Mouse (Mus musculus) lung, postnatal 25 days (tissue): ENCODE measurements around the gene Blvra.
A peak's percentile ranks its signal among the peaks of the same experiment; 100 is the strongest.

Experiments
- DNase-seq: peaks from one replicate; pipeline ENCODE4 v3.0.0; 2022; ENCODE audit warnings: low spot score

Gene Blvra

DNA sequence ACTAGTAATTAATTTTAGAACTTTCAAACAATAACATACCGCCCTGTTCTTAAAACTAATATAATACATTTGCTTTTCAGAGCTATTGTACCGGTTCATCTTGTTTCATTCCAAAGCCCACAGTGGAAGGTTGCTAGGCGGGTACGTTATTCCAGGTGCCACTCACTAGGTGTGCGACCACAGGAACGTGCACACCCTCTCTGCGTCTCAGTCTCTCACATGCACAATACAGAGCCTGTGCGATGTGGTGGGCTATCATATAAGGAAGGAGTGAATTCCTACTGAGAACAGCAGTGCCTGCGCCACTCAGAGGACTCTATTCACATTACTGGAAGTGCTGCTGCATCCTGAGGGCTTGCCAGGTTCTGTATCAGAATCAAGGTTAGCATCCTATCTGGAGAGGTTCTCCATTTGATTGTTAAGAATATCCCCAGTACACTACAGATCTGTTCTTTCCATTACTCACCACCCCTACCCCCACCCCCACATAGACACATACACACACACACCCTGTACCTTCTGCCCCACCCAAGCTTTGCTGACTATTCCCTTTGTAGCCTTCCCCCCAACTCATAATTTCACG, 67.5 kb downstream of the Blvra start:
- no peak for DNase-seq

DNA sequence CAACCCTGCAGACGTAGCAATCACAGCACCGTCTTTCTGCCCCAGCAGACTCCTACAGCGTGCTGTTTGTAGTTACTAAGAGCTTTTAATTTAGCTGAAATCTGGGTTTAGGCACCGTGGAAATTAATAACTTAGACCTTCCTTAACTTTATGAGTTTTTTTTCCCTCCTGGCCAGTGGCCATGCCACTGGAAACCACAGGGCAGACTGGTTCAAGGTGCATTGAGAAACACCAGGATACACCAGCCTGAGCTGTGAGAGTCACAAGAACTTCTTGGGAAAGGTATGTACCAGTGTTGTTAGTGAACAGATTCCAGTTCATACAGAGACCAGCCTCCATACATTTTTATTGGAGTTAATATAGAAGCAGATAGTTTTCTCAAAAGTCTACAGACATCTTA, 68.0 kb downstream of the Blvra start:
- no peak for DNase-seq

DNA sequence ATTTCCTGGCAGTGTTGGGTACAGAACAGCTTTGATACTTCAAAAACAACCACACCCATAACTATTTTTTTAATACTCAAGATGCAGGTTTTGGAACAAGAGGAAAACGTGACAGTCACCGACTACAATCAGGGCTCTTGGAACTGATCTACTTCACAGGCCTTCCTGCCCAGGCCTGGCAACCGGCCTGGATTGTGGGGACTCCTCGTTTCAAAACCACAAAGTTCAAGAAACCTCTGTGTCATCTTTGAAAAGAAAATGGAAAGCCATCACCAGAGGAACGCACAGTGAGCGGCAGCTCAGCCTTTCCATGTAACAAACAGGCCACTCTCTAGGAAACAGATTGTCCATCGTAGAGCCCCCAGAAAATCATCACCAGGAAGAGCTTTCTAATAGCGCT, 68.6 kb downstream of the Blvra start:
- no peak for DNase-seq

DNA sequence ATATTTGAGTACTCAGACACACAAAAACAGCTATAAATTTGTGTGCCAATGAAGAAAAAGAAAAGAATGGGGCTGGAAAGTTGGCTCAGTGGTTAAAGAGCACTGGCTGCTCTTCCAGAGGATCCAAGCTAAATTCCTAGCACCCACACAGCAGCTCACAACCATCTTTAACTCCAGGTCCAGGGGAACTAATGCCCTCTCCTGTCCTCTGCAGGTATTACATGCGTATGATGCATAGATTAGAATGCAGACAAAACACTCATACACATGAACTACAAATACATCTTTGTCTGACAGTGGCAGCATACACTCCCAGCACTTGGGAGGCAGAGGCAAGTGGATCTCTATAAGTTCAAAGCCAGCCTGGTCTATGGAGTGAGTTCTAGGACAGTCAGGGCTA, 69.1 kb downstream of the Blvra start:
- no peak for DNase-seq

DNA sequence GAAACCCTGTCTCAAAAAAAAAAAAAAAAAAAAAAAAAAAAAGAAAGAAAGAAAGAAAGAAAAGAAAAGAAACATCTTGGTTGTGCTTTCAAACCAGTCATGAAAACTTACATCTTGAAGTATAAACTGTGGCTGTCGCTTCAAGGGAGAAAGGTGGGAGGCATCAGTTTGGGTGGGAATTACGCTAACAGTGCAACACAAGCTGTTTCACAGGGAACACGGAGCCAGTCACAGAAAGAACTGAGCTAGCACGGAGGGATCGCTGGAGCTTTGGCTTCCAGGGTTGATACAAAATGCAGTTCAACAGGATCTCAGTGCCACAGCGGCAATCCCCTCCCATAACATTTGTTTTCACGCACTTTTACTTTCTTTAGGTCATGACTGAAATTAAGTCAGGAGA, 69.5 kb downstream of the Blvra start:
- DNase-seq: no peak

DNA sequence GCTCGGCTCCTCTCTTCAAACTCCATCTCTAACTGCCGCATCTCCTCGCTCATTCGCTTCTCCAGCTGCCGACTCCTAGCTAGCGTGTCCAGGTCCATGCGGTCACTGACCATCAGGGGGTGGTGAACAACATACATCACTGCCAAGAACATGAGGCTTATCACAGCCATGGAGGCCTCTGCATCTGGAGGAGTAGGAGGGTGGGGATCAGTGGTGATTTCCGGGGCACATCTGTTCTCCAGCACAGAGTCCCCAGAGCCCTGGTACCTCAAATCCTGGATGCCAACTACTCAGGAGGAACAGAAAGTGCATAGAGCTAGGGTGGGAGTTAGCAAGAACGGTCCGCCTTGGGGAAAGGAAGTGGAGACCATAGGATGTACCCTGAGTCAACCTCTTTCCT, 71.6 kb downstream of the Blvra start:
- DNase-seq: no peak

DNA sequence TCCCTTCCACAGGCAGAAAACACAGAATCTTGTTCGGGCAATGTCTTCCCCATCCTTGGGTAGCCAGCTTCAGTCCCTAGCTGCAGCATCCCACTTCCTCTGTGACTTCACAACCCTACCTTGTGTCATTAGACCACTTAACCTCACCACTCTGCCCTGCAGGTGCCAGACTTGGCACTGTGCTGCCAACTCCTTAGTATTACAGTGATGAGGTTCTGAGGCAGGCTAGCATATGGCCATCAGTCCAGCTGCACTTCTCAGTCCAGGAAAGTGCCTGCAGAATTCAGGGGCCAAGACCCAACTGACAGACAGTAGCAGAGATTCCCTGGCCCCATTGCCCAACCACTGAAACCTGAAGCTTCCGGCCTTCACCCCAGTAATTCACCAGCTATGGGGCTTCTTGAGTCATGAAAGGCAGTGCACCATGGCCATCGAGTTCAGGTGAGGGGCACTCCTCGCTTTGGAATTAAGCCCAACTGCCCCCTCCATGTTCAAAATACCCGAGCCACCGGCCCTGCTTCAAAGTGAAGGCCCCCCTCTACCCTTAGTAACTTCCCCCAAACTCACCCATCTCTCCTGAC, 72.2 kb downstream of the Blvra start:
- no peak for DNase-seq

DNA sequence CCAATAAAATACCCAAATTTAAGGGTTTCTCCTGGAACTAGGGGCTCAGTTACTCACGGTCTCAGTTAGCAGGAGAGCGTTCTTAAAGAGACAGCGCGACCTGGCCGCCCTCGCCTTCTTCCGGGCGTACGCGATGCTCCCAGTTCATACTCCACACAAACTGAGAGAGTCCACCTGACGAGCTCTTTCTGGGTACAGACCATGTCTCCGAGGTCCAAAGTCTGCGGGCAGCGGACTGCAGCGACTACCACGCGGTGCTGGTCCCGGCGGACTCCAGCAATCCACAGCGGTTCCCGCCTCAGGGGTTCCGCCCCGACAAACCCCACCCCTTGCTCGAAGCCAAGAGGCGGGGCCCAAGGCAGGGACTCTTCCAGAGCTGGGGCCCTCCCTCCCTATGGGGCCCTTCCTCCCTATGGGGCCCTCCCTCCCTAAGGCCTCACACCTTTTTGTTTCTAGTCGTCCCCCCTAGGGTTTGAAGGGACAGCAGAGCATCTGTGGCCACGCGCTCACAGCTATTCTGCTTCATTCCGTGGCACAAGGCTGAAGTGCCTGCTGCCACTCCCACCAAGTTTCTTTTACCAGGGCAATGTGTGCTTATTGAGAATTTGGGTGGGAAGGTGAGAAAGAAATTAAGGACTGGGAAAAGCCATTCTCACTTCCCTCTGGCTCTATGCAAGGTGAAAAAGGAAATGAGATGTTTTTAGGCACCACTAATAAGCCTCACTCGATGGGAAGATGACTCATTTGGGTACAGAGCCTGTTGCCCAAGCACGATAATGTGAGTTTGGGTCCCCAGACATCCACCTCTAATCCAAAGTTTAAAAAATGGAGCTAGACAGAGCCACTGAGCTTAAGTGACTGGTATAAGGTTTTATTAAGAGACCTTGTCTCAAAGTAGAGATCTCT, 72.9 kb downstream of the Blvra start, which contains the start of gene Itpripl1:
Gene Itpripl1 (minus strand): TSS at position 285 of the 906 bp plus-strand sequence.
- DNase-seq: peak; percentile 86

DNA sequence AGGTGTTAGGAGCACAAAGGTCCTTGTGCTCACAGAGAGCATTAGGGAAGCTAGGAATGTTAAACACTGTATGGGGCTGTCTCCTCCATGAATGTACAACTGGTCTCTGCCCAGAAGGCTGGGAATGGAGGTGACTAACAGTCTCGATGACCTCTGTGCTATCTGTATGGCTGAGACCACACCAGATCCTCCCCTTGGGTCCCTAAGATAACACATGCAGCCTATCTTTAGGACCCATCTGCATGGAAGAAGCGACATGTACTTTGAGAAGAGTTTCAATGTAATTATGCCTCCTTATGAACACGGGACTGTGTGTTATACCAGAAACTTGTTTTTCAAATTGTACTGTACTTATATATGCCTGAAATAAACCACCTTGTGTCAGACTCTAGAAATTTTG, 75.2 kb downstream of the Blvra start:
- DNase-seq: no peak
